8 mouse cellular contexts compared by ENCODE assay signal in genomic region chr2:166485788-166486187, GRCm38 (mm10).
A peak's percentile ranks its signal among the peaks of the same experiment; 100 is the strongest.
DNase-seq lines count a peak whose midpoint lies in the region; ATAC-seq lines count a peak whose summit lies in the region.
"Had no signal": no experiment of that assay in that cellular context is flagged by ENCODE, and none has a peak within 500 bp of the region (broad histone marks: within the 10 kb centered on the region; RNA-seq: fewer than 3 reads in every experiment).

No protein-coding gene starts in this region.

- WGBS in hindbrain, embryonic 10.5 days = 86% methylated on average over 4 of the region's 4 CpGs
- 87% methylated on average over 4 of the region's 4 CpGs for WGBS in hindbrain, embryonic 13.5 days
- WGBS in embryonic facial prominence, embryonic 14.5 days = 69% methylated on average over 4 of the region's 4 CpGs
- 64% methylated on average over 4 of the region's 4 CpGs for WGBS in limb, embryonic 12.5 days

- peak overlapping the region; percentile 60 for H3K27ac ChIP-seq in hindbrain, embryonic 10.5 days
- H3K27ac ChIP-seq in hindbrain, embryonic 13.5 days = no peak overlapping the region
- H3K27ac ChIP-seq in embryonic facial prominence, embryonic 14.5 days (replicated peaks; ENCODE audit: low read depth, low read length) = peak overlapping the region; percentile 15; the same call in 1 of the 2 replicates
- 0 out of 2 replicates have a peak overlapping the region, but pooled peaks have one; percentile 31 for H3K27ac ChIP-seq in limb, embryonic 12.5 days

- H3K4me2 ChIP-seq in hindbrain, embryonic 13.5 days = no peak overlapping the region
- no peak overlapping the region for H3K4me2 ChIP-seq in embryonic facial prominence, embryonic 14.5 days (ENCODE audit: low read depth, low read length)
- H3K4me2 ChIP-seq in limb, embryonic 12.5 days = no peak overlapping the region

- DNase-seq in hindbrain, embryonic 10.5 days (ENCODE audit: low spot score) = no peak
- peak; percentile 72 for DNase-seq in NIH3T3 (ENCODE audit: low read depth)
- no peak for DNase-seq in embryonic facial prominence, embryonic 14.5 days (ENCODE audit: low spot score)
- no peak for DNase-seq in cerebellum, postnatal 36 days
- DNase-seq in adrenal gland, postnatal 25 days = no peak
- DNase-seq: lung, postnatal 14 days had no signal

- H3K4me3 ChIP-seq in hindbrain, embryonic 10.5 days = no peak overlapping the region
- no peak overlapping the region for H3K4me3 ChIP-seq in hindbrain, embryonic 13.5 days
- no peak overlapping the region for H3K4me3 ChIP-seq in embryonic facial prominence, embryonic 14.5 days (ENCODE audit: low read depth, low read length)
- no peak overlapping the region for H3K4me3 ChIP-seq in limb, embryonic 12.5 days (replicated peaks)

- no peak overlapping the region for H3K9ac ChIP-seq in hindbrain, embryonic 13.5 days
- H3K9ac ChIP-seq in embryonic facial prominence, embryonic 14.5 days (ENCODE audit: low read depth, low read length) = no peak overlapping the region
- H3K9ac ChIP-seq in limb, embryonic 12.5 days (replicated peaks) = no peak overlapping the region

- ATAC-seq in hindbrain, embryonic 13.5 days (ENCODE audit: low FRiP score) = no peak
- ATAC-seq in embryonic facial prominence, embryonic 14.5 days (ENCODE audit: low read depth) = no peak
- ATAC-seq in limb, embryonic 12.5 days (ENCODE audit: insufficient number of reproducible peaks, insufficient read depth, low FRiP score, low TSS enrichment, low read depth) = no peak

- no peaks in the 10 kb centered on the region for H3K9me3 ChIP-seq in hindbrain, embryonic 10.5 days
- H3K9me3 ChIP-seq in hindbrain, embryonic 13.5 days = no peaks in the 10 kb centered on the region
- no peaks in the 10 kb centered on the region for H3K9me3 ChIP-seq in embryonic facial prominence, embryonic 14.5 days (ENCODE audit: control insufficient read depth, low read length)
- H3K9me3 ChIP-seq in limb, embryonic 12.5 days = no peaks in the 10 kb centered on the region

- peaks cover 94% of the 10 kb centered on the region for H3K4me1 ChIP-seq in hindbrain, embryonic 10.5 days (replicated peaks)
- peaks cover 72% of the 10 kb centered on the region for H3K4me1 ChIP-seq in hindbrain, embryonic 13.5 days (replicated peaks)
- H3K4me1 ChIP-seq in embryonic facial prominence, embryonic 14.5 days (ENCODE audit: control insufficient read depth, insufficient read depth, low read length) = peaks cover 34% of the 10 kb centered on the region
- H3K4me1 ChIP-seq in limb, embryonic 12.5 days (replicated peaks) = peaks cover 61% of the 10 kb centered on the region

- H3K36me3 ChIP-seq in hindbrain, embryonic 10.5 days = no peaks in the 10 kb centered on the region
- no peaks in the 10 kb centered on the region for H3K36me3 ChIP-seq in hindbrain, embryonic 13.5 days
- H3K36me3 ChIP-seq in embryonic facial prominence, embryonic 14.5 days (ENCODE audit: control insufficient read depth, insufficient read depth, low read length) = no peaks in the 10 kb centered on the region
- no peaks in the 10 kb centered on the region for H3K36me3 ChIP-seq in limb, embryonic 12.5 days

- no peaks in the 10 kb centered on the region for H3K27me3 ChIP-seq in hindbrain, embryonic 10.5 days (ENCODE audit: insufficient read depth, poor library complexity, severe bottlenecking)
- 0 out of 2 replicates have a peak, but pooled peaks cover 10% of the 10 kb centered on the region for H3K27me3 ChIP-seq in hindbrain, embryonic 13.5 days
- H3K27me3 ChIP-seq in embryonic facial prominence, embryonic 14.5 days (replicated peaks; ENCODE audit: control insufficient read depth, insufficient read depth, low read length) = no peaks in the 10 kb centered on the region
- no peaks in the 10 kb centered on the region for H3K27me3 ChIP-seq in limb, embryonic 12.5 days
